Mouse (Mus musculus) liver, postnatal 0 days (tissue): ENCODE measurements around the gene Myo18b.

Source experiments
- CTCF ChIP-seq: sonication (generic); IDR thresholded peaks from 2 replicates; pipeline ENCODE4 v1.5.1; 2016; ENCODE audit warnings: antibody characterized with exemption, low read depth
- EP300 ChIP-seq: IDR thresholded peaks from 2 replicates; pipeline ENCODE4 v1.6.1; 2016; ENCODE audit warnings: antibody characterized with exemption, low read depth, mild to moderate bottlenecking

DNA sequence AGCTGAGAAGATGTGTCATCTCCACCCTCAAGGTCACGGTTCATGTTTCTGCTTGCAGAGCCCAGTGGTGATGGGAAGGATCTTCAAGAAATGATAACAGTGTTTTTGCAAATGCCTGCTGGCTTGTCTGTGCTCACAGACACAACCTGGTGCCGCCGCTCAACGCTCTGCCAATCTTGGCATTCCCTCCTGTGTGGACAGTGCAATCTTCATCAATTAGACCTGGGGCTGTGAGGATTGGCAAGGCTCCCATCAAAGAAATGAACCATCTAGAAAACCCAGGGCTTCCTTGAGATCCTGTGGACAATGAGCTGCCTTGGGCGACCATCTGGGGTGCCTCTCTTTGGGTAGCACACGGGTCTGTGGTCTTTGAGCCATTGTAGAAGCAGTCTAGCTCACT lies 109.4 kb downstream of the Myo18b start:
- TF ChIP-seq CTCF (no peak), EP300 (no peak)
